Mouse (Mus musculus) ES-Bruce4 (cell line): Measurements from ENCODE around the gene Tm9sf4. TPM values are rescaled to one million over a fixed set of nuclear protein-coding genes. Genes with fewer than 3 reads are reported as not detected.

Source experiments
- H3K27ac ChIP-seq: 2 replicates; pipeline ENCODE4 v1.5.1; 2012; ENCODE audit warnings: low read length, inconsistent platforms; ENCODE audit not compliant: insufficient read depth
- H3K27me3 ChIP-seq: 2 replicates; pipeline ENCODE4 v1.6.1; 2012; ENCODE audit warnings: mild to moderate bottlenecking, low read length, inconsistent platforms; ENCODE audit not compliant: control insufficient read depth, poor library complexity, insufficient read depth, severe bottlenecking
- H3K36me3 ChIP-seq: 2 replicates; pipeline ENCODE4 v1.6.1; 2012; ENCODE audit warnings: inconsistent platforms, mild to moderate bottlenecking, low read length, moderate library complexity; ENCODE audit not compliant: control insufficient read depth, poor library complexity, insufficient read depth, severe bottlenecking
- H3K4me1 ChIP-seq: one replicate; pipeline ENCODE4 v1.8.1; 2011; ENCODE audit warnings: low read length; ENCODE audit not compliant: control insufficient read depth, insufficient read depth
- H3K4me3 ChIP-seq: 2 replicates; pipeline ENCODE4 v1.5.1; 2011; ENCODE audit warnings: low read depth, mild to moderate bottlenecking, low read length
- H3K9ac ChIP-seq: 2 replicates; pipeline ENCODE4 v1.6.1; 2012; ENCODE audit warnings: low read depth, mild to moderate bottlenecking, inconsistent platforms; ENCODE audit not compliant: poor library complexity, severe bottlenecking
- H3K9me3 ChIP-seq: replicated peaks from 2 replicates; pipeline ENCODE4 v1.6.1; 2012; ENCODE audit warnings: mild to moderate bottlenecking, low read length, inconsistent platforms; ENCODE audit not compliant: control insufficient read depth, poor library complexity, insufficient read depth, severe bottlenecking
- CTCF ChIP-seq: IDR thresholded peaks from one replicate; pipeline ENCODE4 v1.8.1; 2011; ENCODE audit warnings: low read depth, low read length
- EP300 ChIP-seq: IDR thresholded peaks from 2 replicates; pipeline ENCODE4 v1.6.1; 2011; ENCODE audit warnings: low read depth, low read length; ENCODE audit not compliant: insufficient read depth
- POLR2A ChIP-seq: IDR thresholded peaks from one replicate; pipeline ENCODE4 v1.8.1; 2011; ENCODE audit warnings: low read length; ENCODE audit not compliant: insufficient read depth
- polyA plus RNA-seq: library from polyadenylated mRNA; stranded (reverse); fragments of >200 nt; gene quantifications from 2 replicates; pipeline ENCODE4 v1.2.4, GENCODE M21; 2011; ENCODE audit warnings: low read depth; ENCODE audit not compliant: missing spikeins, insufficient read depth, insufficient read length

Gene Tm9sf4
- polyA plus RNA-seq, 1 experiment, result 83.2 TPM

DNA sequence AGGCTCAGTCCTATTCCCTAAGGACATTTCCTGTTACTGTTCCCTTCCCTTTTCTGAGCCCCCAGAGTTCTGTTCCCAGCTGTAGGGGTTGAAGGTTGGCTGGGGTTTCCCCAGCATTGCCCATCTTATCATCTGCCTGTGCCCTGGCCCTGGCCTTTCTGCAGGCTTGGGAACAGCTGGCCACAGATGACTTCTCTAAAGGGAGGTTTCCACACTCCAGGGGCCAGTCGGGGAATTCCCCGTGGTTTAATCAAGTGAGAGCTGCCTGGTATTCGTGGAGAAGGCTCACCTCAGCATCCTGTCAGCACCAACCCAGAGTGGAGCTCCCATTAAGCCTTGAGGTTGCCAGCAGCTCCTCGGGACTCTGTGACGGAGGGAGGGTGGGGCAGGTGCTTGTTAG, 37.4 kb downstream of the Tm9sf4 start:
- H3K27me3 ChIP-seq, result no peaks in the 10 kb centered on the region
- H3K36me3 ChIP-seq, result peaks cover 23% of the 10 kb centered on the region
- no peaks in the 10 kb centered on the region for H3K4me1 ChIP-seq
- no peaks in the 10 kb centered on the region for H3K9me3 ChIP-seq
- no peak overlapping the region for H3K27ac ChIP-seq
- no peak overlapping the region for H3K9ac ChIP-seq
- H3K4me3 ChIP-seq, result no peak overlapping the region
- TF ChIP-seq EP300 (no peak), CTCF (no peak), POLR2A (no peak)

DNA sequence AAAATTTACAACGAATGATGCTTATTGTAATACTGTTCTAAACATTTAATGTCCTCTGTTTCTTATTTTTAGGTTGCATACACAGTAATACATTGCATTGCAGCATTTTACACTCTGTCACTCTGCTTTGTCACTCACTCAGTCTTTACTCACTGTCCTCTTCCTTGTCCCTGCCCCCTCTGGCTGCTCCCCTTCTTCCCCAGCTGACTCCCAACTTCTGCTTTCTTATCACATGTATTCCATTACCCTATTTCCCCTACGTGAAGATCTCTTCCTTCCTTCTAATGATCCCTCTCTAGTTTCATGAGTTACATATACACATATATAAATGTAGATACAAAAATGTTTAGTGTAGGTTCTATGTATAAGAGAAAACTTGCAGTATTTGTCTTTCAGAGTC, 38.0 kb downstream of the Tm9sf4 start:
- no peak for TF ChIP-seq CTCF
- TF ChIP-seq EP300, result no peak
- TF ChIP-seq POLR2A, result no peak
- Histone ChIP-seq H3K9ac (no peak overlapping the region), H3K4me1 (no peaks in the 10 kb centered on the region), H3K4me3 (no peak overlapping the region), H3K36me3 (peaks cover 25% of the 10 kb centered on the region), H3K9me3 (no peaks in the 10 kb centered on the region), H3K27ac (no peak overlapping the region), H3K27me3 (no peaks in the 10 kb centered on the region)

DNA sequence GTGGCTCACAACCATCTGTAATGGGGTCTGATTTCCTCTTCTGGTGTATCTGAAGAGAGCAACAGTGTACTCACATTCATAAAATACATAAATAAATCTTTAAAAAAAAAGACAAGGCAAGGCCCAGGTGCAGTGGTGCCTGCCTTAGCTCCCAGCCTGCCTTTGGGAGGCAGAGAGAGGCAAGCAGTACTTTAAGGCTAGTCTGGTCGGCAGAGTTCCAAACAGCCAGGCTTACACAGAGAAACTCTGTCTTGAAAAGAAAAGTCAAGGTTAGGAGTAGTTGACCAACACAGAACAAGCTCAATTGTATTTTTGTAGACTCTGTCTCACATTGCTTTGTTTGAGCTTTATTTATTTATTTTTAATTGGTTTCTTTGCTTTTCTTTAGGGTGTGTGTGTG, 41.7 kb downstream of the Tm9sf4 start:
- no peak overlapping the region for H3K9ac ChIP-seq
- H3K27me3 ChIP-seq, result no peaks in the 10 kb centered on the region
- H3K36me3 ChIP-seq, result peaks cover 18% of the 10 kb centered on the region
- H3K4me1 ChIP-seq, result no peaks in the 10 kb centered on the region
- no peaks in the 10 kb centered on the region for H3K9me3 ChIP-seq
- H3K4me3 ChIP-seq, result no peak overlapping the region
- TF ChIP-seq EP300, result no peak
- TF ChIP-seq CTCF, result no peak
- TF ChIP-seq POLR2A, result no peak
- no peak overlapping the region for H3K27ac ChIP-seq

DNA sequence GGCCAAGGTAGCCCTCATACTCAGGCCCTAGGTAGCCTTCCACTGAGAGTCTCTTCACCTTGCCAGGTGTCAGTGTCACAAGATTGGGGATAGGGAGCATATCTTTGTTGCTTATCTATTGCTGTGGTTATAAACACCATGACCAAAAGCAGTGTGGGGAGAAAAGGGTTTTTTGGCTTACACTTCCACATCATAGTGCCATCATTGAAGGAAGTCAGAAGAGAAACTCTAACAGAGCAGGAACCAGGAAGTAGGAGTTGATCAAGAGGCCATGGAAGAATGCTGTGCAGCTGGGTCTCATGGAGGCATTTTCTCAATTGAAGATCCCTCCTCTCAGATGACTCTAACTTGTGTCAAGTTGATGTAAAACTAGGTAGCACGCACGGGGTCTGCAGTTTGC, 47.0 kb downstream of the Tm9sf4 start:
- H3K4me1 ChIP-seq, result no peaks in the 10 kb centered on the region
- no peak overlapping the region for H3K4me3 ChIP-seq
- no peak overlapping the region for H3K27ac ChIP-seq
- no peak overlapping the region for H3K9ac ChIP-seq
- peaks cover 10% of the 10 kb centered on the region for H3K36me3 ChIP-seq
- no peak for TF ChIP-seq POLR2A
- TF ChIP-seq CTCF, result no peak
- TF ChIP-seq EP300, result no peak
- no peaks in the 10 kb centered on the region for H3K27me3 ChIP-seq
- H3K9me3 ChIP-seq, result no peaks in the 10 kb centered on the region

DNA sequence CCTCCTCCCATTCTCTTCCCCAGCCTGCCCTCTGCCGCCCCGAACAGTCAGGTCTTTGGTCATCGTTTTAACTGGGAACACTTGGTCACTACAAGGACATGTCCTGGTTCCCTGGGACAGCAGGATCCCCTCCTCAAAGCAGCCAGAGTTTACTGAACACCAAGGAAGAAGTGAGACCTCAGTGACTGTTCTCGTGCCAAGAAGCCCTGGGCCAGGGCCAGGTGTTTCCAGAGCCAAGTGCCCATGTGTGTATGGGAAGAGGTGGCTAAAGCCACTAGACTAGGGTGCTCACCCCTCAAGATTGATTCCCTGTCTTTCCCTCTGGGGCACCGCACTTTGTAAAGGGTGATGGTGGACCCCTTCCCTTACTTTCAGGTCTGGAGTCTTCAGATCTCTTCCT, 48.2 kb downstream of the Tm9sf4 start:
- no peak overlapping the region for H3K27ac ChIP-seq
- no peaks in the 10 kb centered on the region for H3K4me1 ChIP-seq
- no peaks in the 10 kb centered on the region for H3K27me3 ChIP-seq
- H3K9me3 ChIP-seq, result no peaks in the 10 kb centered on the region
- H3K9ac ChIP-seq, result no peak overlapping the region
- TF ChIP-seq POLR2A, result no peak
- no peak for TF ChIP-seq CTCF
- no peak for TF ChIP-seq EP300
- peaks cover 8% of the 10 kb centered on the region for H3K36me3 ChIP-seq
- no peak overlapping the region for H3K4me3 ChIP-seq

DNA sequence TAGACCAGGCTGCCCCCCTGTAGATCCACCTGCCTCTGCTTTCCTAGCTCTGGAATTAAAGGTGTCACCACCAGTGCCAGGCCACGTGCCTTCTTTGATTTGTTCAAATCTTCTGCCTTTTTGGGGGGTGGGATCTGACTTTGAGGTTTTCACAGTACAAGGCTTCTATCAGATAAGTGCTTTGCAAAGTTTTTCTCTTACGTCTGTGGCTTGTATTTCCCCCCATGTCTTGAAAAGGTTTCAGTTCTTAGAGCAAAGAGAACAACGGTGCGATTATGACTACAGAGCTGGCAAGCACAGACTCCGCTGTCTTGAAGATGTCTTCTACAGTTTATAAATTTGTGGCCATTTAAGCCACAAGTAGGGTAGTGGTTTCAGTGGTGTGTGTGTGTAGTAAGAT, 50.3 kb downstream of the Tm9sf4 start:
- Histone ChIP-seq H3K36me3 (peaks cover 3% of the 10 kb centered on the region; the same call in 1 of the 2 replicates), H3K9ac (no peak overlapping the region), H3K27me3 (no peaks in the 10 kb centered on the region), H3K4me1 (no peaks in the 10 kb centered on the region), H3K4me3 (no peak overlapping the region), H3K9me3 (no peaks in the 10 kb centered on the region), H3K27ac (no peak overlapping the region)
- no peak for TF ChIP-seq POLR2A
- TF ChIP-seq CTCF, result no peak
- TF ChIP-seq EP300, result no peak
